Mouse (Mus musculus): Measurements from ENCODE around the gene Tradd. TPM values are rescaled to one million over a fixed set of nuclear protein-coding genes. Genes with fewer than 3 reads are reported as not detected.

Gene Tradd
- polyA plus RNA-seq, 1 experiment from 2014 or later, result 14.3 TPM

DNA sequence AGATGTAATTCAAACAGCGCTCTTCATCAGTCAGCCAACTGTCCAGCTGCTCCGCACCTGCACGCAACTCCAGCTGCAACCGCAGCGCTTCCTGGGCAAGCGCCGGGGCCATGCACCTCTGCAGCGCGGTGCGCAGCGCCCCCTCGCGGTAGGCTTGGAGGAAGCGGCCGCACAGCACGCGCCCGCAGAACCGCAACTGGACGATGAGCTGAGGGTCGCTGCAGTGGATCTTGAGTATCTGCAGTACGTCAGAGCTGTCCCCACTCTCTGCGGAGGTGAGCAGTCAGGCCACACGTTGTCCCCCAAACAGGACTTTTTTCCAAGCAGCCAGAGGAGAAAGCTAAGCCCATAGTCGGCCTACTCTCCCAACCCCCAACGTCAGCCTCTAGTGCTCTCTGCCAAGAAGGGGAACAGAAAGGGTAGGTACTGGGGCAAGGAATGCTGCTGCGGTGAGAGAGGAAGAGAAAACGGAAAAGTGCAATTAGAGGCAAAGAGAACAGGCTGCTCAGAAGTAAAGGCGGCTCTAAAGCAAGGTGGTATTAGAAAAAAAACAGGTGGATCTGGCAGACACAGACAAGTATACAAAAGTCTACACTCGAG lies 4.6 kb downstream of the Tradd start:
- 4% methylated on average over 30 of the region's 30 CpGs for whole genome bisulfite sequencing (ENCODE audit: insufficient replicate concordance)
- peak; percentile 29; the same call in 1 of the 2 replicates for ATAC-seq (replicated peaks; ENCODE audit: insufficient number of reproducible peaks, low FRiP score, low TSS enrichment)
- peaks cover 15% of the 10 kb centered on the region for H3K4me1 ChIP-seq (ENCODE audit: control insufficient read depth, insufficient read depth, low read length)

DNA sequence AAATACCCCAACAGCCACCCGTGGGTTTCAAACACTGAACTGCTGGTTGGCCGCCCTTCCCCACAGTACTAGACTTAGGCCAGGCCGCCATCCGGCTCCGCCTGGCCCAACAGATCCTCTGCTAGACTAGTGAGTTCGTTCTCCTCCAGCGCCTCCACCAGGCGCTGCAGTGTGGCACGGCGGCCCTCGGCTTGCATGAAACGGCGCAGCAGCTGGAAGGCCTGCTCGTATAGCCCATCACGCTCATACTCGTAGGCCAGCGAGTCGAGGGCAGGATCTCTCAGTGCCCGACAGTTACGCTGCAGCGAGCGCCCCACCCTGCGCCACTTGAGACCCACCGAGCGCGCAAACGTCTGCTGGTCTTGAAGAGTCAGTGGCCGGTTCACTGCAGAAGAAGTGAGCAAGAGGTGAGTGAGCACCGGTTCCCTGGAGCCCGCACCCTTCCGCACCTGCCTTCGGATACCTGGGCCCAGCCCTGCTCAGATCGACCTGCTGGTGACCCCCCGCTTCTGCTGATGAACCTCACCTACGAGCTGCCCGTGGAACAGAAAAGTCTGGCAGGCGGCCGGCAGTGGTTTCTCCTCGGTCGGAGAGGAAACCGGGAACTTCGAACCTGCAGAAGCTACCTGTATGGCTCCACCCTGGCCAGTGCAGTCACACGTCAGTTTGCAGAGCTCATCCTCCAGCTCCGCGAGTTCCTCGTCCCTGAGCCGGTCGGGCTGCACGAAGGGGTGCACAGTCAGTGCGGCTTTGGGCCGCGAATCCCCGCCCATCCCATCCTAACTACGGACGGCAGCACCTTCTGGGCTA lies 5.3 kb downstream of the Tradd start:
- Histone ChIP-seq H3K9me3 (replicated peaks; ENCODE audit: control insufficient read depth, low read length) (no peaks in the 10 kb centered on the region), H3K4me2 (peak overlapping the region; percentile 88), H3K4me3 (ENCODE audit: low read depth, low read length) (peak overlapping the region; percentile 44), H3K36me3 (ENCODE audit: control insufficient read depth, insufficient read depth, low read length) (no peaks in the 10 kb centered on the region), H3K4me1 (ENCODE audit: control insufficient read depth, insufficient read depth, low read length) (peaks cover 16% of the 10 kb centered on the region), H3K9ac (ENCODE audit: low read depth, low read length) (0 out of 2 replicates have a peak overlapping the region, but pooled peaks have one; percentile 10), H3K27me3 (ENCODE audit: control insufficient read depth, insufficient read depth, low read length) (peaks cover 48% of the 10 kb centered on the region), H3K27ac (ENCODE audit: low read depth, low read length) (no peak overlapping the region)
- WGBS (ENCODE audit: insufficient replicate concordance), result 2% methylated on average over 54 of the region's 55 CpGs
- ATAC-seq (replicated peaks; ENCODE audit: insufficient number of reproducible peaks, low FRiP score, low TSS enrichment), result no peak

More for the DNA sequence above, 4.6 kb downstream of the Tradd start:
- no peaks in the 10 kb centered on the region for H3K9me3 ChIP-seq (replicated peaks; ENCODE audit: control insufficient read depth, low read length)
- no peaks in the 10 kb centered on the region for H3K36me3 ChIP-seq (ENCODE audit: control insufficient read depth, insufficient read depth, low read length)
- H3K27ac ChIP-seq (ENCODE audit: low read depth, low read length), result no peak overlapping the region
- peak overlapping the region; percentile 44 for H3K4me3 ChIP-seq (ENCODE audit: low read depth, low read length)
- H3K27me3 ChIP-seq (ENCODE audit: control insufficient read depth, insufficient read depth, low read length), result peaks cover 48% of the 10 kb centered on the region
- H3K4me2 ChIP-seq, result peak overlapping the region; percentile 88
- H3K9ac ChIP-seq (ENCODE audit: low read depth, low read length), result no peak overlapping the region; the same call in 1 of the 2 replicates

DNA sequence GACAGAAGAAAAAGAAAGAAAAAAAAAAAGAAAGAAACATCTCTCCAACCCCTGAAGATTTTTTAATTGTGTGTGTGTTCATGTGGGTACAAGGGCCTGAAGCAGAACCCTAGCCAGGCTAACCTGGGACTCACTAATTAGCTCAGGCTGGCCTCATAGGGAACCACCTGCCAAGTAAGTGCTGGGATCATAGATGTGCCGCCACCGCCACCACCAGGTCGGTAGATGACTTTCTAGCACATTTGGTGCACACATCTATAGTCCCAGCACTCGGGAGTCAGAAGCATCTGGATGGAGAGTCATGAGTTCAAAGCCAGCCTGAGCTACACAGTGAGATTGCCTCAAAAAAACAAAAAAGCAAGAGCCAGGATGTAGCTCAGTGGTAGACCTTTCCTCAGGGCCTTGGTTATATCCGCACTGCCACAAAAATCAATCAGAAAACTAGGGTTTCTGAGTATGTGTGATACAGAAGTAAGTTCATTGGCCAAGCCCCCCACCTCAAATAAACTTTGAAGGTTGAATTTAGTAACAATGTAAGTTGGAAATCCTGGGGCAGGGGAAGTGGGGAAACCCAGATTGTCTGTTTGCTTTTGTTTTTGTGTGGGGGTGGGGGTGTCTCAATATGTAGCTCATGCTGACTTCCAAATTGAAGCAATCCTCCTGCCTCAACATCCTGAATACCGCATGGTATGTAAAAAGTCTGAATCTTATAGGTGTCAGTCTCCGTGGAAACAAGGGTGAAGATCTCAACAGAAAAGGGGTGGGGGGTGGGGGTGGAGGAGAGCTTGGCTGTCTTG lies 6.9 kb downstream of the Tradd start:
- Histone ChIP-seq H3K4me3 (ENCODE audit: low read depth, low read length) (no peak overlapping the region), H3K4me1 (ENCODE audit: control insufficient read depth, insufficient read depth, low read length) (peaks cover 25% of the 10 kb centered on the region), H3K4me2 (no peak overlapping the region), H3K27me3 (ENCODE audit: control insufficient read depth, insufficient read depth, low read length) (peaks cover 44% of the 10 kb centered on the region), H3K9ac (ENCODE audit: low read depth, low read length) (no peak overlapping the region), H3K9me3 (replicated peaks; ENCODE audit: control insufficient read depth, low read length) (no peaks in the 10 kb centered on the region), H3K36me3 (ENCODE audit: control insufficient read depth, insufficient read depth, low read length) (no peaks in the 10 kb centered on the region), H3K27ac (ENCODE audit: low read depth, low read length) (no peak overlapping the region)
- WGBS (ENCODE audit: insufficient replicate concordance), result 66% methylated on average over 7 of the region's 7 CpGs
- no peak for ATAC-seq (replicated peaks; ENCODE audit: insufficient number of reproducible peaks, low FRiP score, low TSS enrichment)

DNA sequence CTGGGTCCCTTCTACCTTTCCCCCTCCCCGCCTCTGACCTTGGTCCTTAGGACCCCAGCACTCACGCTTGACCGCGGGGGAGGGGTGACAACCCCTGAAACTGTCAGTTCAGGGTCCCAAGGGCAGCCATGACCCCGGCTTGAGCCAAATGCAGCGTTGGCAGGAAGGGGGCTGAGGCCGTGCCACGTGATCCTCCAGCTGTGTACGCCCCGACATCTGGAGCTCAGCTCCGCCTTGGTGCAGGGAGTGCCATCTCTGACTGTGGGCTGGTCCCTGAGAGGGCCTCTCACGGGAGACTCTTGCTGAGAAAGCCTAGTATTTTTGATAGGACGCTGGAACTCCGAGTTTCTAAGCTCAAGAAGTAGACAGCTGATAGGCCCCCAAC lies 9.5 kb downstream of the Tradd start, which contains the start of gene B3gnt9:
TSS of gene B3gnt9 (minus strand) at position 188 of the 385 bp plus-strand sequence.
- Histone ChIP-seq H3K4me1 (ENCODE audit: control insufficient read depth, insufficient read depth, low read length) (peaks cover 25% of the 10 kb centered on the region), H3K4me3 (ENCODE audit: low read depth, low read length) (peak within 1 kb of the TSS; percentile 72), H3K27ac (ENCODE audit: low read depth, low read length) (0 out of 2 replicates have a peak within 1 kb of the TSS, but pooled peaks have one; percentile 37), H3K27me3 (ENCODE audit: control insufficient read depth, insufficient read depth, low read length) (peaks cover 32% of the 10 kb centered on the region), H3K9me3 (replicated peaks; ENCODE audit: control insufficient read depth, low read length) (no peaks in the 10 kb centered on the region), H3K4me2 (peak within 1 kb of the TSS; percentile 98), H3K9ac (ENCODE audit: low read depth, low read length) (peak within 1 kb of the TSS; percentile 79), H3K36me3 (ENCODE audit: control insufficient read depth, insufficient read depth, low read length) (peaks cover 8% of the 10 kb centered on the region)
- 1% methylated on average over 14 of the region's 14 CpGs for WGBS (ENCODE audit: insufficient replicate concordance)
- peak; percentile 60 for ATAC-seq (replicated peaks; ENCODE audit: insufficient number of reproducible peaks, low FRiP score, low TSS enrichment)

DNA sequence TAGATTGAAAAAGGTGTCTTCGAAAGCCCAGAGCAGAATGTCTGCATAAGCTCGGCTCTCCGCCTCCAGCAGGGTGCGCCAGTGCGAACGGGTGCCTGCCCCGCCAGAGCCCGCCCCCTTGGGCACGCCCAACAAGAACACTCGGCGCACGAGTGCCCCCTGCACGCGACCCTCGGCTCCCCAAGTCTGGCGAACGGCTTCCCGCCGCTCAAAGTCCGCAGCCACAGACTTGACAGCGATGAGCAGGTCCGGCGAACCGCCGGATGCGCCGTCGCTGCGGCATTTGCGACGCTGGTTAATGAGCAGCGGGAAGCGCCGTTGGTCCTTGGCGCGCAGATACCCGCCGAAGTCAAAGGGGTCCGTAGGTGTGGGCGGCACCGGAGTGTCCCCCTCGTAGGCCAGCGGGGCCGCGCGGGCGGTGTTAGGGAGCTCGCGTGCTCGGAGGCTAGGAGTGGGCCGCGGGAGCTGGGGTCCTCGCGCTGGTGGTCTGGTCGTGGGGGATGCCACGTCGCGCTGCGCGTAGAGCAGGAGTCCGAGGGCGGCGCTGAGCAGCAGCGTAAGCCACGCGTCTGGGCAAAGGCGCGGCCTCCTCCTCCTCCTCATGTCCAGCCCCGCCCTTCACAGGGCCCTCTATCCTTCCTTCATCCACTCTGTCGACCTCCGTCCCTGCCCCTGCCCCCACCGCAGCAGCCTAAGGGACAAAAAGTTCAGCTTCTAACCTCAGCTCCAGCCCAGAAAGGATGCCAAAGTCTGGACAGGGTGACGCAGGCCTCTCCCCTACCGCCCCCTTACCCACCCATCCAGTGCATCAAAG lies 10.1 kb downstream of the Tradd start:
- Histone ChIP-seq H3K9ac (ENCODE audit: low read depth, low read length) (peak overlapping the region; percentile 79), H3K27me3 (ENCODE audit: control insufficient read depth, insufficient read depth, low read length) (peaks cover 27% of the 10 kb centered on the region), H3K4me2 (peak overlapping the region; percentile 98), H3K4me3 (ENCODE audit: low read depth, low read length) (peak overlapping the region; percentile 72), H3K27ac (ENCODE audit: low read depth, low read length) (0 out of 2 replicates have a peak overlapping the region, but pooled peaks have one; percentile 37), H3K36me3 (ENCODE audit: control insufficient read depth, insufficient read depth, low read length) (peaks cover 11% of the 10 kb centered on the region), H3K4me1 (ENCODE audit: control insufficient read depth, insufficient read depth, low read length) (peaks cover 25% of the 10 kb centered on the region), H3K9me3 (replicated peaks; ENCODE audit: control insufficient read depth, low read length) (no peaks in the 10 kb centered on the region)
- WGBS (ENCODE audit: insufficient replicate concordance), result 1% methylated on average over 72 of the region's 74 CpGs
- peak; percentile 72 for ATAC-seq (replicated peaks; ENCODE audit: insufficient number of reproducible peaks, low FRiP score, low TSS enrichment)

DNA sequence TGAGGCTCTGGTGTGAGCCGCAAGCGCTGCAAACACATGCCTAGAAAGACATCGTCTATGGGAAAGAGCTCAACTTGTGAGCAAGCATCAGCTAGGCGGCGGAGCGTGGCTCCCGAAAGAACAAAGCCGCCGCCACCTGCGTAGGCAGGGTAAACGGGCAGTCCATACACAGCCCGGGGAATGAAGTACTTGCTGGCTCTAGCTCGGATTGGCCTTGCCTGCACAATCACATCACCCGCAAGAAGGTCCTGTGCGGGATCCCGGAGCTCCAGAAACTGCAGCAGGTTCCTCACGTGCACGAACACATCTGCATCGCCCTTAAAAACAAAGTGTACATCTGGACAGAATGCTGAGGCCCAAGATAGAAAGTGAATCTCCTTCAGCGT lies 10.7 kb downstream of the Tradd start:
- peak overlapping the region; percentile 72 for H3K4me3 ChIP-seq (ENCODE audit: low read depth, low read length)
- WGBS (ENCODE audit: insufficient replicate concordance), result 44% methylated on average over 20 of the region's 20 CpGs
- no peak overlapping the region for H3K27ac ChIP-seq (ENCODE audit: low read depth, low read length)
- H3K9me3 ChIP-seq (replicated peaks; ENCODE audit: control insufficient read depth, low read length), result no peaks in the 10 kb centered on the region
- no peak for ATAC-seq (replicated peaks; ENCODE audit: insufficient number of reproducible peaks, low FRiP score, low TSS enrichment)
- H3K9ac ChIP-seq (ENCODE audit: low read depth, low read length), result 0 out of 2 replicates have a peak overlapping the region, but pooled peaks have one; percentile 1
- H3K4me1 ChIP-seq (ENCODE audit: control insufficient read depth, insufficient read depth, low read length), result peaks cover 19% of the 10 kb centered on the region
- H3K27me3 ChIP-seq (ENCODE audit: control insufficient read depth, insufficient read depth, low read length), result peaks cover 21% of the 10 kb centered on the region
- peaks cover 11% of the 10 kb centered on the region for H3K36me3 ChIP-seq (ENCODE audit: control insufficient read depth, insufficient read depth, low read length)
- peak overlapping the region; percentile 98 for H3K4me2 ChIP-seq

DNA sequence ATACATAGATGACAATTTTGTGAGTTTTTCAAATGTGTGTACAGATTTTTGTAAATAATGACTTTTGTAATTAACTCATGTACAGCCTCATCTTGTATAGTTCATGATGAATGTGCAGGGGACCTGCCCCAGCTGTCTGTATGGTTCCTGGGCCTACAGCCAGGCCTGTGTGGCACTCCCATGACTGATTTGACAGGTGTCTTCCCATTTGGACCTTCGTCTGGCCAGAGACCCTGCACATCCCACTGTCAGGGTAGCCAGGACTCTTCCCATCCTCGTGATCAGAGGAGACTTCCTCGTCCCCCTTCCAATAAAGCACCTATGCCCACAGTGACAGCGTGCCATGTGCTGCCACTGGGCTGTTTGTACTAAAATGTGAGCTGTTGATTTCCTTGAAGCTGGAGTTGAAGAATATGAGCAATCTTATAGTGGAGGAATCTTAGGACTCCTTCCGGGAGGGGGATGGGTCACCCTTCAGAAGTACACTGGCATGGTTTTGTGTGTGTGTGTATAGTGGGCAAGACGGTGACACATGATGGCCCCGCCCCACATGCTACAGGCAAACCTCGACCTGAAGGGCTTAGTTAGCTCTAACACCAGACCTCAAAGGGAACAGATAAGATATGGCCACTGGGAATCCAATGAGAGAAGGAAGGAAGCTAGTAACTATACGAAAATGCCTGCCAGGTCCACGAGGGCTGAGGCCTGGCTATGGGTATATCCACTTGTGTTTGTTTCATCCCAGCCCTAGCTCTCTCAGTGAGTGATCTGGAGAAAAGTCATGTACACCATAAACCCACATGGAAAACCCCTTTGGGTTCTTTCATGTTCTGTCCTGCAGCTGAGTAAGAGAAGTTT lies 11.5 kb downstream of the Tradd start:
- H3K4me2 ChIP-seq, result peak overlapping the region; percentile 98; the same call in 1 of the 2 replicates
- no peak overlapping the region for H3K9ac ChIP-seq (ENCODE audit: low read depth, low read length)
- H3K4me1 ChIP-seq (ENCODE audit: control insufficient read depth, insufficient read depth, low read length), result peaks cover 18% of the 10 kb centered on the region
- WGBS (ENCODE audit: insufficient replicate concordance), result 67% methylated on average over 10 of the region's 10 CpGs
- no peak overlapping the region for H3K4me3 ChIP-seq (ENCODE audit: low read depth, low read length)
- peaks cover 13% of the 10 kb centered on the region for H3K27me3 ChIP-seq (ENCODE audit: control insufficient read depth, insufficient read depth, low read length)
- H3K36me3 ChIP-seq (ENCODE audit: control insufficient read depth, insufficient read depth, low read length), result peaks cover 14% of the 10 kb centered on the region
- H3K27ac ChIP-seq (ENCODE audit: low read depth, low read length), result no peak overlapping the region
- ATAC-seq (replicated peaks; ENCODE audit: insufficient number of reproducible peaks, low FRiP score, low TSS enrichment), result no peak
- H3K9me3 ChIP-seq (replicated peaks; ENCODE audit: control insufficient read depth, low read length), result no peaks in the 10 kb centered on the region

All from heart, embryonic 11.5 days (tissue).